31 mouse cellular contexts compared by ENCODE assay signal in genomic region chr1:22265528-22265927, GRCm38 (mm10).
DNase-seq lines count a peak whose midpoint lies in the region; ATAC-seq and TF ChIP-seq lines count a peak whose summit lies in the region.
"Had no signal": no experiment of that assay in that cellular context is flagged by ENCODE, and none has a peak within 500 bp of the region (broad histone marks: within the 10 kb centered on the region; RNA-seq: fewer than 3 reads in every experiment).

No protein-coding gene starts in this region.

- H3K9me3 ChIP-seq in kidney, postnatal 0 days (replicated peaks; ENCODE audit: low read length) = no peaks in the 10 kb centered on the region
- H3K9me3 ChIP-seq: forebrain, embryonic 12.5 days; heart, embryonic 15.5 days; hindbrain, embryonic 15.5 days; intestine, embryonic 15.5 days; liver, embryonic 12.5 days; midbrain, embryonic 13.5 days; neural tube, embryonic 15.5 days had no signal

- H3K4me3 ChIP-seq in gastrocnemius, adult 2 months = no peak overlapping the region
- H3K4me3 ChIP-seq in kidney, postnatal 0 days (replicated peaks; ENCODE audit: low read depth, low read length) = no peak overlapping the region
- H3K4me3 ChIP-seq: erythroblast, embryonic 14.5 days; forebrain, embryonic 12.5 days; heart, embryonic 15.5 days; hindbrain, embryonic 15.5 days; intestine, embryonic 15.5 days; liver, embryonic 12.5 days; midbrain, embryonic 13.5 days; neural tube, embryonic 15.5 days had no signal

- no peak for DNase-seq in gastrocnemius, adult 2 months
- DNase-seq in gastrocnemius, postnatal 4 days (ENCODE audit: low spot score in 2 of 2) = no peak
- DNase-seq in kidney, postnatal 0 days (ENCODE audit: low spot score) = no peak
- no peak for DNase-seq in kidney, adult 8-10 months
- peak; percentile 26 for DNase-seq in 416B (ENCODE audit: low read depth)
- DNase-seq in brain, adult 2 months (ENCODE audit: low read depth, low spot score) = peak; percentile 49
- DNase-seq in left cerebral cortex, adult 8-10 months (ENCODE audit: low spot score in 2 of 2) = no peak
- DNase-seq: adrenal gland, postnatal 10 days; B cell, adult 2 months; cerebellum, adult 11 months; cerebellum, adult 9-10 months; gastrocnemius, postnatal 36 days; kidney, adult 2 months; kidney, postnatal 10 days; layer of hippocampus, adult 9-11 months; left cerebral cortex, postnatal 4 days; liver, postnatal 0 days; retina, postnatal 1 day; right cerebral cortex, postnatal 14 days; thymus, adult 18-20 months; thymus, postnatal 25 days had no signal

- TF ChIP-seq CTCF in gastrocnemius, adult 2 months (IDR thresholded peaks at IDR 0.05) = peak; percentile 31; the same call in 1 of the 2 replicates
- TF ChIP-seq CTCF in kidney, postnatal 0 days (IDR thresholded peaks at IDR 0.05; ENCODE audit: low read depth) = peak; percentile 43

- H3K9ac ChIP-seq in kidney, postnatal 0 days (ENCODE audit: low read depth, low read length) = no peak overlapping the region
- H3K9ac ChIP-seq: forebrain, embryonic 12.5 days; heart, embryonic 15.5 days; hindbrain, embryonic 15.5 days; intestine, embryonic 15.5 days; liver, embryonic 12.5 days; liver, postnatal 0 days; midbrain, embryonic 13.5 days; neural tube, embryonic 15.5 days had no signal

- 65% methylated on average over 3 of the region's 3 CpGs for WGBS in kidney, postnatal 0 days

- intact Hi-C loops in gastrocnemius, adult 2 months (cut with DNase I) = loop anchor here (5.0 to 10.0 kb wide), 4 partner anchors 122 to 991 kb away; partner anchors contain the start of gene Kcnq5

- no peaks in the 10 kb centered on the region for H3K36me3 ChIP-seq in kidney, postnatal 0 days (ENCODE audit: insufficient read depth, low read length)
- H3K36me3 ChIP-seq: forebrain, embryonic 12.5 days; heart, embryonic 15.5 days; hindbrain, embryonic 15.5 days; intestine, embryonic 15.5 days; liver, embryonic 12.5 days; midbrain, embryonic 13.5 days; neural tube, embryonic 15.5 days had no signal

- no peaks in the 10 kb centered on the region for H3K27me3 ChIP-seq in kidney, postnatal 0 days (ENCODE audit: insufficient read depth, low read length)
- H3K27me3 ChIP-seq: forebrain, embryonic 12.5 days; heart, embryonic 15.5 days; hindbrain, embryonic 15.5 days; intestine, embryonic 15.5 days; liver, embryonic 12.5 days; midbrain, embryonic 13.5 days; neural tube, embryonic 15.5 days had no signal

- ATAC-seq in kidney, postnatal 0 days (replicated peaks; ENCODE audit: low FRiP score, low read depth) = no peak
- ATAC-seq: intestine, embryonic 15.5 days; liver, embryonic 12.5 days; liver, postnatal 0 days; lung, postnatal 0 days had no signal

- H3K4me1 ChIP-seq in kidney, postnatal 0 days (replicated peaks; ENCODE audit: insufficient read depth, low read length) = no peaks in the 10 kb centered on the region
- H3K4me1 ChIP-seq: heart, embryonic 15.5 days; intestine, embryonic 15.5 days; liver, embryonic 12.5 days had no signal

- H3K27ac ChIP-seq in gastrocnemius, adult 2 months = no peak overlapping the region
- no peak overlapping the region for H3K27ac ChIP-seq in kidney, postnatal 0 days
- H3K27ac ChIP-seq: forebrain, embryonic 12.5 days; heart, embryonic 15.5 days; hindbrain, embryonic 15.5 days; intestine, embryonic 15.5 days; liver, embryonic 12.5 days; macrophage; midbrain, embryonic 13.5 days; neural tube, embryonic 15.5 days had no signal

- H3K4me2 ChIP-seq in kidney, postnatal 0 days (ENCODE audit: low read length) = no peak overlapping the region
- H3K4me2 ChIP-seq: forebrain, embryonic 12.5 days; heart, embryonic 15.5 days; intestine, embryonic 15.5 days; liver, embryonic 12.5 days; neural tube, embryonic 15.5 days had no signal

Comparison
In these comparisons a context has a peak if more than half of its experiments do, and no peak if none do; other contexts are left out.
1. DNase-seq: peak in 416B (single experiment) and brain, adult 2 months (single experiment); none in gastrocnemius, adult 2 months (single experiment), gastrocnemius, postnatal 4 days (0 of 2), kidney, postnatal 0 days (single experiment), kidney, adult 8-10 months (0 of 2) and left cerebral cortex, adult 8-10 months (0 of 2).